Mouse (Mus musculus) lung, embryonic 16.5 days (tissue): ENCODE results near the gene Pdzd11. TPM values are rescaled to one million over a fixed set of nuclear protein-coding genes. Genes with fewer than 3 reads are reported as not detected.

Experiments
- ATAC-seq: fragments of 200-750 bp; cut with Nextera tagmentation; 2 replicates; pipeline ENCODE4 v1.8.0; 2017; ENCODE audit warnings: low read depth, mild to moderate bottlenecking, moderate library complexity
- H3K27ac ChIP-seq: fragments of 300-500 bp; sonication (generic); 2 replicates; pipeline ENCODE4 v1.5.1; 2014; ENCODE audit warnings: mild to moderate bottlenecking, control low read depth, low read length
- H3K27me3 ChIP-seq: fragments of 300-500 bp; sonication (generic); 2 replicates; pipeline ENCODE4 v1.6.1; 2014; ENCODE audit warnings: low read depth, low read length, mixed read lengths; ENCODE audit not compliant: control insufficient read depth, insufficient read depth
- H3K36me3 ChIP-seq: fragments of 300-500 bp; sonication (generic); 2 replicates; pipeline ENCODE4 v1.6.1; 2014; ENCODE audit warnings: low read length; ENCODE audit not compliant: control insufficient read depth, insufficient read depth
- H3K4me1 ChIP-seq: fragments of 300-500 bp; sonication (generic); replicated peaks from 2 replicates; pipeline ENCODE4 v1.6.1; 2014; ENCODE audit warnings: low read length, mixed read lengths; ENCODE audit not compliant: control insufficient read depth, insufficient read depth
- H3K4me2 ChIP-seq: fragments of 300-500 bp; sonication (generic); 2 replicates; pipeline ENCODE4 v1.6.1; 2014; ENCODE audit warnings: low read depth, low read length, control low read depth
- H3K4me3 ChIP-seq: fragments of 300-500 bp; sonication (generic); 2 replicates; pipeline ENCODE4 v1.5.1; 2014; ENCODE audit warnings: mild to moderate bottlenecking, low read length, control low read depth
- H3K9ac ChIP-seq: fragments of 300-500 bp; sonication (generic); 2 replicates; pipeline ENCODE4 v1.6.1; 2014; ENCODE audit warnings: low read length, control low read depth
- H3K9me3 ChIP-seq: fragments of 300-500 bp; sonication (generic); 2 replicates; pipeline ENCODE4 v1.6.1; 2016; ENCODE audit warnings: low read length; ENCODE audit not compliant: control insufficient read depth
- WGBS: fragments of 180-500 bp; shearing (Covaris S2); extraction: QIAGEN DNeasy Blood & Tissue Kit; methylation state at CpG from one replicate; pipeline ENCODE4 v1.1.7; 2014; 5-methylcytosine and 5-hydroxymethylcytosine counted together
- polyA plus RNA-seq: library from polyadenylated mRNA; unstranded; fragments of >200 nt; fragmentation: Nextera tagmentation; extraction: Ambion mirVana; gene quantifications from 2 replicates; pipeline ENCODE4 v1.2.1, GENCODE M21; 2015

Pdzd11 gene
- polyA plus RNA-seq, result 99.3 and 103 TPM in 2 replicates

DNA sequence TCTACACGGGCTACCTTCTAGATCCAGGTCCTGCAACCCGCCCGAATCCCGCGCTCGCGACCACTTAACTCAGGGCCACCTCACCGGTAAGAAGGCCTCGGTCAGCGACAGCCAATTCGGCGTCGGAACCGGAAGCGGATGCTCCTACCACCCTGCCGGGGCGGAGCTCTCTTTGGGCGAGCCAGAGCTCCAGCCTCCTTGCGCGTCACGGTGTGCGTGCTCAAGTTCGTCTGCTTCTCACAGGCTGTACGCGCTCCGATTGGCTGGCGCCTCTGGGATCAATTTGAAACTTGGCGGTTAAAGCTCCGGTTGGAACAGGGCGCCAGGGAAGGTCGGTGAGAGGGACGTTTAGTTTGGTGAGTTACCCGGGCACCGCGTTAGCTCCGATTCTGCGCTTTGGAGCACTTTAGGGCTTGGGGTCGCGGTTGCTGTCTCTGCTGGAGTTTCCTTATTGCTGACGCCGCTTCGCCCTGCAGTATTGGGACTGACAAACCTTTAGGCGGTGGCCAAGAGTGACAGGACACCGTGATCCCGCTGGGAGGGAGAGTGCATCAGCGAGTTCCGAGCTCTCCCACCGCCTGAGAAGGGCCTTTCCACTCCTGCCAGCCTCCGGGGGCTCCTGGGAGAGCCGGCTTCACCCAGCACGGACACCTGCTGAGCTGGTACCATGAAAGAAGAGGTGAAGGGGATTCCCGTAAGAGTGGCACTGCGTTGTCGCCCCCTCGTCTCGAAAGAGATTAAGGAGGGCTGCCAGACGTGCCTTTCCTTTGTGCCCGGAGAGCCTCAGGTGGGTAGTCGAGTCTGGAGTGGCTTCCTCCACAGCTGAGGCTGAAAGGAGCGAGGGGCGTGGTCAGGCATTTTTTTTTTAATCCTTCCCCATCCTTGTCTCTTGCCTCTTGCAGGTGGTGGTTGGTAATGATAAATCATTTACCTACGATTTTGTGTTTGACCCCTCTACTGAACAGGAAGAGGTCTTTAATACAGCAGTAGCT lies at the start of gene Pdzd11:
Gene Pdzd11, minus strand, starts transcription at position 767 of the 992 bp plus-strand sequence.
- peak; percentile 100 for ATAC-seq

DNA sequence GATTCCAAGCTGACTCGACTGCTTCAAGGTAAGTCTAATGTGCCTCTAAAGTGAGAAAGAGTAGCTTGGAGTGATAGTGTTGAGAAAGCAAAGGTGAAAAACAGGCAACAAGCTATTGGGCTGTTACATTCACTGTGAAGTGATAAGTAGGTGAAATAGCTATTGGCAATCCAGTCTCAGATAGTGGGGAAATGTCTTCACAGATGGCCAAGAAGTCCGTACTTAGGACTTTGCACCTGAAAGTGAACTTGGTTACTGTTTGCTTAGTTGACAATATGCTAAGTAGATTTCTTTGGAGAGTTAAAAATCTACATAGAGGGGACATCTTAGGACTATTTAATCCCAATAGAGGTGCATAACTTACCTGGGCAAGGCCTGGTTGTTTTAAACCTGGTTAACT lies 38.5 kb upstream of the Pdzd11 start:
- 81% methylated on average over 2 of the region's 2 CpGs for WGBS
- ATAC-seq, result no peak

More for the DNA sequence above, at the start of gene Pdzd11:
- Histone ChIP-seq H3K9ac (peak within 1 kb of the TSS; percentile 81), H3K4me3 (peak within 1 kb of the TSS; percentile 67), H3K9me3 (no peaks in the 10 kb centered on the region), H3K4me1 (no peaks in the 10 kb centered on the region; the same call in 1 of the 2 replicates), H3K27me3 (no peaks in the 10 kb centered on the region), H3K27ac (peak within 1 kb of the TSS; percentile 81), H3K36me3 (0 out of 2 replicates have a peak, but pooled peaks cover 6% of the 10 kb centered on the region), H3K4me2 (peak within 1 kb of the TSS; percentile 65)
- 19% methylated on average over 62 of the region's 62 CpGs for WGBS

DNA sequence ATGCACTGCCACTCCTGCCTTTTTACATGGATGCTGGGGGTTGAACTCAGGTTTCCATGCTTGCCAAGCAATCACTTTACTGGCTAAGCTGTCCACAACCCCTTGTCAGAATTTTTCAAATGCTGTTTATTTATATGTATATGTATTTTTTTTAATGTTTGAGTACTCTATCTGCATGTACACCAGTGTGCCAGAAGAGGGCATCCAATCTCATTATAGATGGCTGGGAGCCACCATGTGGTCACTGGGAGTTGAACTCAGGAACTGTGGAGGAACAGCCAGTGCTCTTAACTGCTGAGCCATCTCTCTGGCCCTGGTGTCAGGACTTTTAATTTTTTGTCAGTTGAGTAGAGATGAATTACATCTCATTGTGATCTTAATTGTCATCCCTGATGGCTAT lies 26.5 kb upstream of the Pdzd11 start:
- H3K4me2 ChIP-seq, result no peak overlapping the region
- no peak overlapping the region for H3K27ac ChIP-seq
- H3K4me3 ChIP-seq, result no peak overlapping the region
- H3K4me1 ChIP-seq, result no peaks in the 10 kb centered on the region
- no peaks in the 10 kb centered on the region for H3K27me3 ChIP-seq
- no peaks in the 10 kb centered on the region for H3K9me3 ChIP-seq
- no peaks in the 10 kb centered on the region for H3K36me3 ChIP-seq
- H3K9ac ChIP-seq, result no peak overlapping the region
- ATAC-seq, result no peak

More for the DNA sequence above, 38.5 kb upstream of the Pdzd11 start:
- Histone ChIP-seq H3K27ac (no peak overlapping the region), H3K27me3 (no peaks in the 10 kb centered on the region; the same call in 1 of the 2 replicates), H3K9me3 (no peaks in the 10 kb centered on the region), H3K9ac (no peak overlapping the region), H3K4me2 (no peak overlapping the region), H3K4me3 (no peak overlapping the region), H3K36me3 (no peaks in the 10 kb centered on the region), H3K4me1 (no peaks in the 10 kb centered on the region)

DNA sequence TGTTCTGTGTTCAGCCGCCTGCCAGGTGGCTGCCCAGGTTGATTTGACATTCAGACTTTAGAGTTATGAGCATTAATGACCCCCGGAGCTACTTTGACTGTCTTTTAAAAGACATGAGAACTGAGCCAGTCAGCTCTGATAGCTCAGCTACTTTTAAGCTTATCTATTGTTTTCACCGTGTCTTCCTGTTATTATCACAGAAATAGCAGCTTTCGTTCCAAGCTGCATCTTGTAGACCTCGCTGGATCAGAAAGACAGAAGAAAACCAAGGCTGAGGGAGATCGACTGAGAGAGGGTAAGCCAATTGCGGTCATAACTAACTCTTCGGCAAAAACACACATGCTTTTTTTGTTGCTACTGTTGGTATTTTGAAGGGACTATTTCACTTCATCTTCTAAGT lies 12.1 kb upstream of the Pdzd11 start:
- H3K36me3 ChIP-seq, result peaks cover 4% of the 10 kb centered on the region; the same call in 1 of the 2 replicates
- H3K27me3 ChIP-seq, result no peaks in the 10 kb centered on the region
- no peak overlapping the region for H3K4me2 ChIP-seq
- no peaks in the 10 kb centered on the region for H3K9me3 ChIP-seq
- H3K4me1 ChIP-seq, result no peaks in the 10 kb centered on the region
- no peak overlapping the region for H3K4me3 ChIP-seq
- ATAC-seq, result no peak
- H3K27ac ChIP-seq, result no peak overlapping the region
- H3K9ac ChIP-seq, result no peak overlapping the region
- 81% methylated on average over 8 of the region's 8 CpGs for WGBS

DNA sequence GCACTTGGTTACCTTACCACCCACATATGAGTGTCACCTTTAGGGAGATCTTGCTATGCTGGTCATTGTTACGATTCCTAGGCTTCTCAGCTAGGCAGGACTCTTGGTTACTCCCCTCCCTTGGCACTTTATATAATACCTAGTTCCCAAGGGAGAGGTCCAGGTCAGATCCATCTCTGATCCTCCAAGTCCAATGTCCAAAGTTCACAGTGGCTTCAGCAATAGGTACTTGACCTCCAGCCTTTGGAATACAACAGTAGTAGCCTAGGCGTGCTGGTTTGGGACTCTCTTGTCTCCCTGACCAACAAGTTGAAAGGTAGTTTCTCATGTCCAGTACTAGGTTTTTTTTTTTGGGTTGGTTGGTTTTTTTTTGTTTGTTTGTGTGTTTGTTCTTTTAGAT lies 2.7 kb upstream of the Pdzd11 start:
- 87% methylated on average over 2 of the region's 2 CpGs for WGBS
- H3K27me3 ChIP-seq, result no peaks in the 10 kb centered on the region
- no peak overlapping the region for H3K27ac ChIP-seq
- H3K9ac ChIP-seq, result no peak overlapping the region
- no peaks in the 10 kb centered on the region for H3K9me3 ChIP-seq
- H3K4me2 ChIP-seq, result no peak overlapping the region
- no peaks in the 10 kb centered on the region; the same call in 1 of the 2 replicates for H3K4me1 ChIP-seq
- no peaks in the 10 kb centered on the region for H3K36me3 ChIP-seq
- H3K4me3 ChIP-seq, result no peak overlapping the region
- no peak for ATAC-seq

DNA sequence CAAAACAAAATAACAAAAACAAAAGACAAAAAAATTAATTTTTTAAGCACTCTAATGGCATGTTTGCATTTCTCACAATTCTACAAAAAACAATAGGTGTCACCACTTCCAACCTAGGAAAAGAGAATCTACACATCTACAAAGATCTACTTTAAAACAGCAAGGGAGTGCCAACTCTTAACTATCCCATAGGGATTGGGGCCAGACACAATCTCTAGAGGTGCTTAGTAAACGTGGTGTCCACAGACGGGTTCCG lies 894 bp downstream of the Pdzd11 start, which contains the start of gene Kif4:
Gene Kif4, plus strand, starts transcription at position 192 of the 256 bp plus-strand sequence.
- H3K27ac ChIP-seq, result peak within 1 kb of the TSS; percentile 81
- WGBS, result 19% methylated on average over 3 of the region's 3 CpGs
- H3K36me3 ChIP-seq, result 0 out of 2 replicates have a peak, but pooled peaks cover 6% of the 10 kb centered on the region
- H3K4me3 ChIP-seq, result peak within 1 kb of the TSS; percentile 67
- no peaks in the 10 kb centered on the region for H3K9me3 ChIP-seq
- no peaks in the 10 kb centered on the region; the same call in 1 of the 2 replicates for H3K4me1 ChIP-seq
- no peak for ATAC-seq
- H3K4me2 ChIP-seq, result peak within 1 kb of the TSS; percentile 65
- H3K27me3 ChIP-seq, result no peaks in the 10 kb centered on the region
- peak within 1 kb of the TSS; percentile 81 for H3K9ac ChIP-seq

DNA sequence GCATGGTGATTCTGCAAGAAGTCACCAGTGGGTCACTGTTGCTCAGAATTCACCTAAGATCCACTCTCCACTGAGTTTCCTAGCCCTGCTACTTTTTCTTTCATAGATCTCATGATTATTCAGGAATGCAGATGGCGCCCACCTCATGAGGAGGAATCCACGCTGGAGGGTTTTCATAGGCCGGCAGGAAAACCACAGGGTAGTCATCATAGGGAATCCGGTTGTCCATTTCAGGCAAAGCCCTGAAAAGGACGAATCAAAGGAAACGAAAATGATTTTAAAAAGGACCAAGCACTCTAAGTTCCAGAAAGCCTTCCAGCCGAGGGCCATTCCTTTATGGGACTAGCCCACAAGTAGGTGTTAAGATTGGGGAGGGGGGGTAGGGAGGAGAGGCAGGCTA lies 1.2 kb downstream of the Pdzd11 start:
- H3K9me3 ChIP-seq, result no peaks in the 10 kb centered on the region

DNA sequence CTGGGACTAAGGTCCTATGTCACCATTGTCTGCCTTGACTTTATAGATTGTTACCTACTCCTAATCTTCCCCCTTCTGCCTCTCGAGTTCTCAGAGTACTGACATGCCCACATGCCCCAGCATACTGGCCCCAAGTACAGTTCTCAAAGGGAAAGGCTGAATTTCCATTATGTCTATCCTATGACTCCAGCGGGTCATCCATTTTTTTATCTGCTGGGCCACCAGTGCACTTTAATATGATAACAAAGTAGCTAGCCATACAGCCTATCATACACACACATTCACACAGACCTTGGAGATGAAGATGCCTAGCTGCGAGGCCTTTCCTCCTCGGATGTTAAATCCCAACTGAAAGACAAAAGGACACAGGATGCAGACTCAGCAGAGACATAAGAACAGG lies 2.1 kb downstream of the Pdzd11 start:
- Histone ChIP-seq H3K9ac (no peak overlapping the region), H3K27me3 (no peaks in the 10 kb centered on the region), H3K4me3 (no peak overlapping the region), H3K4me1 (no peaks in the 10 kb centered on the region; the same call in 1 of the 2 replicates), H3K36me3 (0 out of 2 replicates have a peak, but pooled peaks cover 6% of the 10 kb centered on the region), H3K27ac (no peak overlapping the region), H3K4me2 (no peak overlapping the region), H3K9me3 (no peaks in the 10 kb centered on the region)
- 94% methylated on average over 4 of the region's 4 CpGs for WGBS
- ATAC-seq, result no peak

More for the DNA sequence above, 1.2 kb downstream of the Pdzd11 start:
- Histone ChIP-seq H3K27ac (no peak overlapping the region), H3K4me2 (peak overlapping the region; percentile 65), H3K4me1 (no peaks in the 10 kb centered on the region; the same call in 1 of the 2 replicates), H3K4me3 (peak overlapping the region; percentile 67), H3K9ac (peak overlapping the region; percentile 73), H3K27me3 (no peaks in the 10 kb centered on the region), H3K36me3 (0 out of 2 replicates have a peak, but pooled peaks cover 6% of the 10 kb centered on the region)
- no peak for ATAC-seq
- 35% methylated on average over 7 of the region's 7 CpGs for WGBS

DNA sequence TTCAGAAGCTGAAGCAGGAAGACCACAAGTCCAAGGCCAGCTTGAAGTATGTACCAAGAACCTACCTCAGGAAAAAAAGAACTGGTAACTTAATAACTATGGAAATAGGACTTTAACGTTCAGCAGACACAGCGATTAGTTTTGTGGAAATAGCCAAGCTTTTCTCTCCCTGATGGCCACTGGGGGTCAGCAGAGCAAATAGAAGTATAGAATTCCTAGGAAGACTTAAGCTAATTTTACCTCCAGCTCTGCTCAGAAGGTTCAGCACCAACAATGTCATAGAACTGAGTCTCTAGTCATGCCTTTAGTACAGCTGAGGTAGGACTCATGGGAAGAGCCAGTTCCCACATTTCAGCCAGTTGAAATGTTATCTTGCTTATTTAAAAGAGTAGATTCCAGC lies 5.0 kb downstream of the Pdzd11 start:
- no peak for ATAC-seq
- no peak overlapping the region for H3K9ac ChIP-seq

More for the DNA sequence above, 5.0 kb downstream of the Pdzd11 start:
- Histone ChIP-seq H3K4me1 (no peaks in the 10 kb centered on the region; the same call in 1 of the 2 replicates), H3K9me3 (no peaks in the 10 kb centered on the region), H3K27ac (no peak overlapping the region), H3K36me3 (0 out of 2 replicates have a peak, but pooled peaks cover 6% of the 10 kb centered on the region), H3K4me2 (no peak overlapping the region), H3K4me3 (no peak overlapping the region), H3K27me3 (peaks cover 2% of the 10 kb centered on the region)
- 65% methylated on average over 2 of the region's 2 CpGs for WGBS
